Mouse (Mus musculus) liver, embryonic 11.5 days (tissue): ENCODE measurements at regions not wholly inside any gene's neighbourhood (a gene's known extent, or its start where the extent isn't known, plus 50 kb on each side); places are given as distances from the start of the nearest gene placed in this dataset.
A peak's percentile ranks its signal among the peaks of the same experiment; 100 is the strongest.

Experiments used
- ATAC-seq: fragments of 200-750 bp; cut with Nextera tagmentation; replicated peaks from 2 replicates; pipeline ENCODE4 v1.8.0; 2017; ENCODE audit warnings: moderate number of reproducible peaks, mild to moderate bottlenecking, moderate TSS enrichment, moderate library complexity; ENCODE audit not compliant: low FRiP score
- DNase-seq: peaks from one replicate; pipeline ENCODE4 v3.0.0-alpha.2; 2017; ENCODE audit warnings: low spot score
- H3K27ac ChIP-seq: fragments of 300-500 bp; sonication (generic); 2 replicates; pipeline ENCODE4 v1.5.1; 2014; ENCODE audit warnings: mild to moderate bottlenecking, low read depth, low read length, control low read depth
- H3K27me3 ChIP-seq: fragments of 300-500 bp; sonication (generic); replicated peaks from 2 replicates; pipeline ENCODE4 v1.6.1; 2014; ENCODE audit warnings: low read length, mixed read lengths; ENCODE audit not compliant: control insufficient read depth, insufficient read depth
- H3K36me3 ChIP-seq: fragments of 300-500 bp; sonication (generic); 2 replicates; pipeline ENCODE4 v1.6.1; 2014; ENCODE audit warnings: mild to moderate bottlenecking, low read length, moderate library complexity, mixed read lengths; ENCODE audit not compliant: control insufficient read depth, insufficient read depth
- H3K4me1 ChIP-seq: fragments of 300-500 bp; sonication (generic); replicated peaks from 2 replicates; pipeline ENCODE4 v1.6.1; 2014; ENCODE audit warnings: low read length, mixed read lengths; ENCODE audit not compliant: control insufficient read depth, insufficient read depth
- H3K4me2 ChIP-seq: fragments of 300-500 bp; sonication (generic); 2 replicates; pipeline ENCODE4 v1.6.1; 2014; ENCODE audit warnings: mild to moderate bottlenecking, control low read depth, moderate library complexity
- H3K4me3 ChIP-seq: fragments of 300-500 bp; sonication (generic); 2 replicates; pipeline ENCODE4 v1.5.1; 2014; ENCODE audit warnings: low read depth, low read length, control low read depth
- H3K9ac ChIP-seq: fragments of 300-500 bp; sonication (generic); 2 replicates; pipeline ENCODE4 v1.6.1; 2014; ENCODE audit warnings: low read depth, low read length, control low read depth
- H3K9me3 ChIP-seq: fragments of 300-500 bp; sonication (generic); 2 replicates; pipeline ENCODE4 v1.6.1; 2016; ENCODE audit warnings: low read length, inconsistent platforms, mixed read lengths; ENCODE audit not compliant: control insufficient read depth
- WGBS: fragments of 180-500 bp; shearing (Covaris S2); extraction: QIAGEN DNeasy Blood & Tissue Kit; methylation state at CpG from one replicate; pipeline ENCODE4 v1.1.7; 2014; 5-methylcytosine and 5-hydroxymethylcytosine counted together

GRCm38 (mm10) chr14:48753517-48754079, 80.0 kb upstream of the Otx2 start:
- Histone ChIP-seq H3K4me1 (no peaks in the 10 kb centered on the region), H3K4me3 (no peak overlapping the region), H3K36me3 (no peaks in the 10 kb centered on the region), H3K27ac (no peak overlapping the region), H3K9ac (no peak overlapping the region), H3K9me3 (no peaks in the 10 kb centered on the region), H3K27me3 (peaks cover 13% of the 10 kb centered on the region), H3K4me2 (no peak overlapping the region)
- 49% methylated on average over 10 of the region's 10 CpGs for WGBS
- ATAC-seq: no peak
- no peak for DNase-seq

GRCm38 (mm10) chr14:48753084-48753483, 79.5 kb upstream of the Otx2 start:
- H3K27me3 ChIP-seq: peaks cover 13% of the 10 kb centered on the region
- no peaks in the 10 kb centered on the region for H3K9me3 ChIP-seq
- no peaks in the 10 kb centered on the region for H3K36me3 ChIP-seq
- ATAC-seq: no peak
- H3K9ac ChIP-seq: no peak overlapping the region
- 60% methylated on average over 7 of the region's 7 CpGs for WGBS
- no peak overlapping the region for H3K4me3 ChIP-seq
- no peak overlapping the region for H3K27ac ChIP-seq
- H3K4me1 ChIP-seq: no peaks in the 10 kb centered on the region
- no peak overlapping the region for H3K4me2 ChIP-seq
- no peak for DNase-seq

GRCm38 (mm10) chr14:48752579-48752905, 78.9 kb upstream of the Otx2 start:
- Histone ChIP-seq H3K9ac (no peak overlapping the region), H3K4me2 (peak overlapping the region; percentile 47), H3K27me3 (peaks cover 13% of the 10 kb centered on the region), H3K9me3 (no peaks in the 10 kb centered on the region), H3K4me3 (no peak overlapping the region), H3K4me1 (no peaks in the 10 kb centered on the region), H3K27ac (no peak overlapping the region), H3K36me3 (no peaks in the 10 kb centered on the region)
- no peak for ATAC-seq
- WGBS: 42% methylated on average over 8 of the region's 8 CpGs
- DNase-seq: no peak

- DNase-seq (no peak), ATAC-seq (no peak)
- Histone ChIP-seq H3K9me3 (no peaks in the 10 kb centered on the region), H3K27ac (no peak overlapping the region), H3K4me3 (no peak overlapping the region; the same call in 1 of the 2 replicates), H3K4me1 (no peaks in the 10 kb centered on the region), H3K36me3 (no peaks in the 10 kb centered on the region), H3K4me2 (peak overlapping the region; percentile 47), H3K9ac (no peak overlapping the region), H3K27me3 (peaks cover 13% of the 10 kb centered on the region)
- 11% methylated on average over 18 of the region's 18 CpGs for WGBS
Measured at GRCm38 (mm10) chr14:48751751-48752578, 78.3 kb upstream of the Otx2 start.

- Histone ChIP-seq H3K4me2 (no peak overlapping the region), H3K4me3 (no peak overlapping the region), H3K36me3 (no peaks in the 10 kb centered on the region), H3K27me3 (peaks cover 13% of the 10 kb centered on the region), H3K9ac (no peak overlapping the region), H3K27ac (no peak overlapping the region), H3K4me1 (no peaks in the 10 kb centered on the region), H3K9me3 (no peaks in the 10 kb centered on the region)
- no peak for DNase-seq
- ATAC-seq: no peak
- WGBS: 37% methylated on average over 6 of the region's 6 CpGs
Measured at GRCm38 (mm10) chr14:48750994-48751393, 77.4 kb upstream of the Otx2 start.

- Histone ChIP-seq H3K9ac (no peak overlapping the region), H3K4me1 (no peaks in the 10 kb centered on the region), H3K27ac (no peak overlapping the region), H3K9me3 (no peaks in the 10 kb centered on the region), H3K4me2 (no peak overlapping the region), H3K27me3 (peaks cover 13% of the 10 kb centered on the region), H3K36me3 (no peaks in the 10 kb centered on the region), H3K4me3 (no peak overlapping the region)
- ATAC-seq (no peak), DNase-seq (no peak)
- WGBS: 88% methylated on average over 12 of the region's 12 CpGs
Measured at GRCm38 (mm10) chr14:48748976-48749375, 75.4 kb upstream of the Otx2 start.

GRCm38 (mm10) chr14:48747936-48748335, 74.3 kb upstream of the Otx2 start:
- DNase-seq: no peak
- Histone ChIP-seq H3K4me2 (no peak overlapping the region), H3K27ac (no peak overlapping the region), H3K36me3 (no peaks in the 10 kb centered on the region), H3K9me3 (no peaks in the 10 kb centered on the region), H3K4me3 (no peak overlapping the region), H3K4me1 (no peaks in the 10 kb centered on the region), H3K27me3 (peaks cover 13% of the 10 kb centered on the region), H3K9ac (no peak overlapping the region)
- no peak for ATAC-seq
- WGBS: 86% methylated on average over 1 of the region's 1 CpGs

- ATAC-seq: no peak
- WGBS: 71% methylated on average over 7 of the region's 7 CpGs
Measured at GRCm38 (mm10) chr14:48740942-48741602, 67.5 kb upstream of the Otx2 start.

More at GRCm38 (mm10) chr14:48740942-48741602, 67.5 kb upstream of the Otx2 start:
- H3K4me3 ChIP-seq: no peak overlapping the region
- H3K9ac ChIP-seq: no peak overlapping the region
- H3K4me2 ChIP-seq: no peak overlapping the region
- H3K9me3 ChIP-seq: no peaks in the 10 kb centered on the region
- no peaks in the 10 kb centered on the region for H3K36me3 ChIP-seq
- H3K27ac ChIP-seq: no peak overlapping the region
- H3K4me1 ChIP-seq: no peaks in the 10 kb centered on the region
- no peak for DNase-seq
- H3K27me3 ChIP-seq: no peaks in the 10 kb centered on the region
